Mouse (Mus musculus): Measurements from ENCODE around the gene Fyb2.
"Not testable (repeated sequence)": the region's sequence is repeated elsewhere in the genome, so short reads cannot be mapped to it uniquely, and the experiment has no call there.

Fyb2 gene

GRCm38 (mm10) chr4:104941895-104942294 lies 28.6 kb downstream of the Fyb2 start:
- DNase-seq: no peak

GRCm38 (mm10) chr4:104944482-104944881 lies 31.2 kb downstream of the Fyb2 start:
- DNase-seq: no peak

GRCm38 (mm10) chr4:104948886-104949285 lies 35.6 kb downstream of the Fyb2 start:
- peak; percentile 18 to 36 for DNase-seq

- DNase-seq: no peak
Measured at GRCm38 (mm10) chr4:104949304-104949703, 36.0 kb downstream of the Fyb2 start.

- no peak for DNase-seq
Measured at GRCm38 (mm10) chr4:104951280-104951878, 38.1 kb downstream of the Fyb2 start.

- DNase-seq: no peak
Measured at GRCm38 (mm10) chr4:104956691-104957090, 43.4 kb downstream of the Fyb2 start.

- DNase-seq: no peak
Measured at GRCm38 (mm10) chr4:104961431-104961830, 48.2 kb downstream of the Fyb2 start.

- no peak for DNase-seq
Measured at GRCm38 (mm10) chr4:104972606-104973005, 59.4 kb downstream of the Fyb2 start.

GRCm38 (mm10) chr4:104975162-104975830 lies 62.0 kb downstream of the Fyb2 start:
- DNase-seq: no peak

- DNase-seq: peak; percentile 61 to 73
Measured at GRCm38 (mm10) chr4:104985960-104986632, 72.8 kb downstream of the Fyb2 start.

GRCm38 (mm10) chr4:104987631-104988030 lies 74.4 kb downstream of the Fyb2 start:
- no peak for DNase-seq

GRCm38 (mm10) chr4:104988102-104988501 lies 74.8 kb downstream of the Fyb2 start:
- no peak for DNase-seq

- DNase-seq: no peak
Measured at GRCm38 (mm10) chr4:104988709-104989108, 75.5 kb downstream of the Fyb2 start.

GRCm38 (mm10) chr4:104990016-104990415 lies 76.8 kb downstream of the Fyb2 start:
- no peak for DNase-seq

GRCm38 (mm10) chr4:104990686-104991085 lies 77.4 kb downstream of the Fyb2 start:
- DNase-seq: no peak

GRCm38 (mm10) chr4:104992271-104992670 lies 79.0 kb downstream of the Fyb2 start:
- no peak for DNase-seq

- DNase-seq: no peak
Measured at GRCm38 (mm10) chr4:104993140-104993874, 80.1 kb downstream of the Fyb2 start.

- DNase-seq: peak in 1 of 2 experiments; percentile 20
Measured at GRCm38 (mm10) chr4:104999702-105000101, 86.4 kb downstream of the Fyb2 start.

GRCm38 (mm10) chr4:105001736-105002135 lies 88.5 kb downstream of the Fyb2 start:
- no peak for DNase-seq

GRCm38 (mm10) chr4:105004135-105004534 lies 90.9 kb downstream of the Fyb2 start:
- DNase-seq: no peak

- not testable (repeated sequence) for DNase-seq
Measured at GRCm38 (mm10) chr4:105004649-105005048, 91.4 kb downstream of the Fyb2 start.

GRCm38 (mm10) chr4:105007360-105008018 lies 94.2 kb downstream of the Fyb2 start:
- DNase-seq: no peak

GRCm38 (mm10) chr4:105013718-105014117 lies 100.5 kb downstream of the Fyb2 start:
- DNase-seq: no peak

Measured in kidney, adult 8-10 months (tissue).